Mouse (Mus musculus) megakaryocyte progenitor cell, adult 5-6 weeks (primary cell): ENCODE results near the gene Frem2. TPM values are rescaled to one million over a fixed set of nuclear protein-coding genes. Genes with fewer than 3 reads are reported as not detected.
A peak's percentile ranks its signal among the peaks of the same experiment; 100 is the strongest.

Experiments used
- ATAC-seq: replicated peaks from 2 replicates; pipeline ENCODE4 v1.8.0; 2016; ENCODE audit warnings: mild to moderate bottlenecking, moderate TSS enrichment, inconsistent platforms; ENCODE audit not compliant: poor library complexity
- total RNA-seq, 2 experiments: library from RNA; stranded (forward) in 1 of 2; stranded (reverse) in 1 of 2; fragments of 157-497, 149-512 nt in 1 of 2; fragments of 200-1000 nt in 1 of 2; gene quantifications; 2 replicates each; pipeline versions ENCODE4 v1.2.3 to v1.2.4; 2015 to 2017

The Frem2 gene
- total RNA-seq (2015) (not detected in 2 replicates), total RNA-seq (2017) (not detected in 2 replicates)

DNA sequence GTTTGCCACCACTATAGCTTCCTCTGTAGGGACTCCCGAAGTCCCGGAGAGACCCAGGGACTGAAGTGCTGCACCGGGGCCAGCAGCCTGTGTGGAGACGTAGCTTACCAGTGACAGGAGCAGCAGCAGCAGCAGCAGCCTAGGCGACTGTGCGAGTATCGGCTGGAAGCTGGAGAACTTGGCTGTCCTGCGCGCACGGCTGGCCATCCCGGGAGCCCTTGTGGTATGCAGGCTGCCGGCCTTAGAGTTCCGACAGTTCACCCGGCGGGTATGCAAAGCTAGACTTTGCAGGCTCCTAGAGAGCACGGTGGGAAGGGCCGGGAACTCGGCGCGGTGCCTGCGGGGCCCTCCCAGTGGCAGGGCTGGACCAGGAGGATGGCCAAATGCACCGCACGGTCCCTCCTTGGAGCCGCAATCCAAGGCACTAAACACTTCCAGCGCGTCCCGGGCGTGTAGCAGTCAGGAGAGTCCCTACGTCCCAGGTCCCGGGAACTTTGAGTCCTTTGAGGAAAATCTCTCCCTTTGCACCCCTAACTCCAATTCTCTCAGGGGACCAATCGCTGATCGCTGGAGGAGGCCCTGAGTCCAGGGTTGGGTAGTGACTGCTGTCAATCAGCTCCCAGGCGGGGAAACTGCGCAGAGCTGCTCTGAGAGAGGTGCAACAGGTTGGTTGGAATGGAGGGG, at the start of gene Frem2:
TSS of gene Frem2 (minus strand) at position 478 of the 684 bp plus-strand sequence.
- peak; percentile 34 for ATAC-seq

DNA sequence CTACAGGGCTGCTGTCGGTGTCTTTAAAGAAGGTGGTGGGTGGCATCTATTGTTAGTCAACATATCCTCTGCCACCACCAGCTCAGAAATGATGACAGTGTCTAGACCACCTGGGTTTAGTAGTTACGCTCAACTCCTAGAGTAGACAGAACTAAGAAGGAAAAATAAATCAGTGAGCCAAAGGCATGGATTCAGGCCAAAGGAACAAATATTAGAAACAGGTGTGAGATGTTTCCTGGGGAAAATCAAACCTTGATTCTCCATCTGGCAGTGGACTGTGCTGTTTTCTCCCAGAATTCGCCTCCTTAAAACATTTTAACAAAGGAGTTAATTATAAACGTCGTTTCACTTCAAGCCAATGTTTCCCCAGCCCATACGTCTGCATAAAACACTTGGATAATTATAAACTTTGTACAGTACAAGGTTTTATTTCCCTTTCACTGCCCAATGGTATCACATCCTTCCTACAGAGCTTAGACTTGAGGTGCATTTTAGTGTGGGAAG, 48.9 kb upstream of the Frem2 start:
- ATAC-seq, result no peak

DNA sequence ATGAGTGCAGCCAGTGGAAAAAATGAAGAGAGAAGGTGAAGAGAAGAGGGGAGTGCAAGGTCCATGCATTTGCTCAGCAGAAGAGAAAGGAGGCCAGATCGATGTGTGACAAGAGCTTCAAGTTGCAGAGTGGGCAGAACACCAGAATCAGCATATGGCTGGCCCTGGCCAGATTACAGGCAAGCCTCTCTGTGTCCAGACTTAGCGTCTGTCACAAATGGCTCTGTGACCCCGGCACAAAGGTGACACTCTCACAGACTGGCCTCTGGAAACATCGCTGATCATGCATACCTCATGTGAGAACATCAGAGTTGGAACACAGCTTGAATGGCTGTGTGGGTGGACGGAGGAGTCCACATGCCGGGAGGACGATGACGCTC, 46.0 kb upstream of the Frem2 start:
- no peak for ATAC-seq

DNA sequence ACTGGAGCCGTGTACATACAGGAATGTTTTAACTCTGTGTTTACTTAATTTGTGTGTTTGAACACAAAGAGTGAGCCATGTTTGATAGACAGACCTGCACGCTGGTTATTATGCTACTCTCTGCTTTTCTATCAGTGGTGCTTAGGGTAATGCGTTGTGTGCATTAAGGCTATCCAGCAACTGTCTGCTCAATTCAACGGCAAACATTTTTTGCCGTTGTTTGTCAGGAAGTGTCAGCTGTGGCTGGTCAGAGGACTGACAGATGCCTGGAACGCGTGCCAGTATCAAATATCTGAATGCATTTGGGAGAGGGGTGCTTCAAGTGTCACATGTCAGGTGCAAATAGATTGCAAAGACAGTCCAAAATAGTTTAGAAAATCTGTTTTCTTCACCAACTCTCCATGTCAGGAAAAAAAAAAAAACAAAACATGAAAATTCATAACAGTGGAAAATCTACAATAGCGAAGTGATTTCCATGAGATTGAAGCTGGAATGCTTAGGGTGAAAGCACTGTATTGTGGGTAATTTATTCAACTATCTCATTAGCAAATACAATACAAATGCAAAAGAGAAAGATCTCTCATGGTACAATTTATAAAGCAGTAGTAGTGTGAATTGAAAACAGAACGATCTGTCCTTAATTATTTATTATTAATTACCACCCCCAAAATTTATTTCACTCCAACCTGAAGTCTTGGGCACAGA, 45.4 kb upstream of the Frem2 start:
- no peak for ATAC-seq

DNA sequence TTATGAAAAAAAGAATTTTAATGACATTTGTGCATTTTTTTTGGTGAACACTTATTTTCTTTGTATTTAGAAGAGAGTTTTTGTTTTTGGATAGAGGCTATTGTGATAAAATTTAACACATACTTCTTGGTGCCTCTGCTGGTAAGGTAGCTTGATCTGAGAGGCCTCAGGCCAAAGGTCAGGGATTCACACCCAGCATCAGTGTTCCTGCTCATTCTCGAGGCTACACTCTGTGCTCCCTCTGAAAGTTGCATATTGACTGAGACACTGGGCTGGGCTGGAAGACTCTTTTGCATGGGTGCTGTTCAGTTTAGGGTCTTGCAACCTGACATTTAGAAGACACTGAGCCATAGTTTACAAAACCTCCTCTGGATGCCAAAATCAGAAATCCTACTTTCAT, 44.8 kb upstream of the Frem2 start:
- no peak for ATAC-seq

DNA sequence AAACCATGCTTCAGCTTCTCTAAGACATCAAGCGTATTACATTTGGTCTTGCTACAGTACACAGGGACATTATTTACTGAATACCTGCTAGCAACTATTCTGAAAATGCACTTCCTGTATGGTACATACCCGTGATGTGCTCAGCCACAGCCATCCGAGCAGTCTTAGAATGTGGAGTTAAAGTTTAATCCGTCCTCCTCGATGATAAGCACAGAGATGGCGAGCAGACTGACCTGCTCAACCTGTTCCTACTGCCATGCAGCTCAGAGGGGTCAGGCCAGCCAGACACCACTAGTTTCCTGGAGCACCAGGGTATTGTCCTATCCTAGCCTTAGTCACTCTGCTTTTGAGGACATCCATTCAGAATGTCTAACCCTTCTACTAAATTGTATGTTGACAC, 30.6 kb upstream of the Frem2 start:
- no peak for ATAC-seq

DNA sequence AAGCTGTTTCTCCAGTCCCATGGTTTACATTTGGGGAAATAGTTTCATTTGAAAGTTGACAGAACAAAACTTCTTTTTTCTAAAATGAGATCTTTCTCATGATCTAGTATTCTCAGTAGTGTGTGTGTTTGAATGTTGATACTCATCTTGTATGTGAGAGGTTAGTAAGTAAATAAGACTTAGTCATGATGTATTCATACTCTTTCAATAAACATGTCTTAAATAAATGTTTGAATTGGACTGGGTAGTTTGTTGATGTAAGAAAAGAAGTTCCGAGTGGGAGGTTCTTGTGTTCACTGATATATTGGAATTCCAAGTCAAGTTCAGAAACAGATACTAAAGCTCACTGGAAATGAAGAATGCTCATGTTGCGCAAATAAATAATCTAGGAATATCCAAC, 25.1 kb upstream of the Frem2 start:
- ATAC-seq, result no peak

DNA sequence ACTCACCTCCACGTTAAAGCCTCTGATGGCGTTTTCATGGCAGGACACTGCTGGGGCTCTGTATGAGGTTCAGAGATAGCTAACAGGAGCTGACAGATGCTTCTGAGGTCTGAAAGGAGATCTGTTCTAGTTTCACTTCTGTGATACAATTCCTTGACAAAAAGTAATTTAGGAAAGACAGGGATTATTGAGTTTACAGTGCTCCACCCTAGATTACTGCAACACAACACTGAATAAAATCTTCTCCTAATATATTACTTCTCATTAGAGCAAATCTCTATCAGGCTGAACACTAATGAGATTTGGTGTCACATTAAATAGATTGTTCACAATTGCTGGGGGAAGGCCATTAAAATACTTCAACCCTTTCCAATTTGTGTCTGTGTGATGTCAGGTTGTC, 23.7 kb upstream of the Frem2 start:
- no peak for ATAC-seq

DNA sequence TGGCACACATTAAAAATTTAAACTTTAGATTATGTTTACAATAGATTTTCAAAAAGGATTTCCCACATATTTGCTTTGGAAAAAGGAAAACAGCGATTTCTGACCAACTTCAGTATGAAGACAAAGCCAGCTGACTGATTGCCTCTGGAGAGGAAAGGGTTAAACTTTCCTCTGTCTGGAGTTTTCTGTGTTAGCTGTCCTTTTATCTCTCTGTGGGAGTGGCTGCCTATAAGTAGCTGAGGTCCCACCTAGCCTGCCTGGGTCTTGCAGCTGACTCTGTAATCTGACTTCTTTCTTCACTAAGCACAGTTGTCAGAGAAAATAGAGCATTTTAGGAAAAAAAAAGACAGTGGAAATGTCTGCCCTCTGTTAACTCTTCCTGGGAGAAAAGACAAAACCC, 17.1 kb upstream of the Frem2 start:
- ATAC-seq, result no peak

DNA sequence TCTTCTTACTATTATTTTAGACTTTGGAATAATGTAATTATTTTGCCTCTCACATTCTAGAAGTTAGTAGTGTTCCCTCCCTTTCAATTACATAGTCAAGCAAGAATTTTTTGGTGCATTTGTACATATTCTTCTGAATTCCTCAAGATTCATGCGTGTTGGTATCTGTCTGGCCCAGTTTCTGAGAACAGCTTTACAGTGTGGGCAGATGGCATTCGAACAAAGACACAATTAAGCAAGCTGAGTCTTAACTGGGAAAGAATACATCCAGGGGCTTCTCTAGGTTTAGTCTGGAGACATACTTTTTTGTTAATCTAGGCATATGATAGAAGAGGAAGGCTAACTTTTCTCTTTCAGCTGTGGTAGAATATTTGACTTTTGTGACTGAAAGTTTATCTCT, 12.6 kb upstream of the Frem2 start:
- ATAC-seq, result no peak

DNA sequence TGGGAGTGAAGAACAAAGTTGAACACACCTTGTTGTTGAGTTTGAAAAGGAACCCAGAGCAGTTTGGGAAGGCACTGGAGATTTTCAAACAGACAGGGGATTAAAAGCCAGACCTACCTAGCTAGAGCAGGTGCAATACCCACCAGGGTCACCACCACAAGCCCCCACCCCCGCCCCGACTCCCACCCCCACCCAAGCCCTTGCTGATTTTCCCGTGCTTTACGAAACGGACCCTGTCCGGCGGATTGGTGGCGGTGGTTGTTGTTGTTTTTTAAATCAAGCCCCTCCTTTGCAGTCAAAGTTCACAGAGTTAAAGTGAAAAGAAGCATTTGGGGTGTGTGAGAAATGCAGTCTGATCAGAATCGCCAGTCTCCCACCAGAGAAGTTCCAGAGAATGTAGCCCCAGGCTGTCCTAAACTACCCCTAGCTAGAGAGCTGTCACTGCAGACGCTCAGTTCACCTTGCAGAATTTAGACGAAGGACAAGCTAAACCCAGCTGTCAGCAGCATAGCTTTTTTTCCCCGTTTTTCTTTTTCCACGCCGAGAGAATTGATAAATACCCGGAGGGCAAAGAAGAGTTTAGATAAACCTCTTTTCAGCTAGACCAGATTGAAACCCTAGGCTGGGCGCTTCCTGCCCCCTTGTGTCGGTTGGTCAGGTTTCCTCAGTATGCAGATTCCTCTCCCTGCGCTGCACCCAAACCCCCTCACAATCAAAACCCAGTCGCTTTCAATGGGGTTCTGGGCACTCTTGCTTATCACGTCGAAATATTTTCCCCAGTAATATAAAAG, 784 bp upstream of the Frem2 start:
- ATAC-seq, result 0 out of 2 replicates have a peak, but pooled peaks have one; percentile 29

DNA sequence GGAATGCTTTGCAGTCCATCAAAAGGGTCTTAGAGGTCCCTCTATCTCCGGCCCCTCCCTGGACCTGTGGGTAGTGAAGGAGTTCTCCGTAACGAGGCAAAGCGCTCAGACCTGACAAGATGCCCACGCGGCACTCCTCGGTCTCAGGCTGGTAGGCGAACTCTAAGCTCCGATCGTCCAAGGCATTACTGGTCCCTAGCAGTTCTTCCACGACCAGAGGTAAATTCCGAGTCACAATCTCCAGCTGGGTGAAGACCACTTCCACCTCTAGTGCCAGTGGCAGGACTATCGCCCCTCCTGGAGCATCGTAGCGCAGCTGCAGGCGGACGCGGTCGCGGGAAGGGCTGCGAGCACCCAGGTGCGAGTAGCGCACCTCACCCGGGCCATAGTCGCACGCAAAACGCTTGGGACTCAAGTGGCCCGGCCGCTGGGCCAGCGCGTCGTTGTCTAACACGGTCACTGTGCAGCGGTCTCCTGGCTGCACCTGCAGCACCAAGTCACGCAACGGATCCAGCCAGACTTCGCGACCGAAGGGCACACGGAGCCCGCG, 752 bp downstream of the Frem2 start:
- peak; percentile 29; the same call in 1 of the 2 replicates for ATAC-seq

DNA sequence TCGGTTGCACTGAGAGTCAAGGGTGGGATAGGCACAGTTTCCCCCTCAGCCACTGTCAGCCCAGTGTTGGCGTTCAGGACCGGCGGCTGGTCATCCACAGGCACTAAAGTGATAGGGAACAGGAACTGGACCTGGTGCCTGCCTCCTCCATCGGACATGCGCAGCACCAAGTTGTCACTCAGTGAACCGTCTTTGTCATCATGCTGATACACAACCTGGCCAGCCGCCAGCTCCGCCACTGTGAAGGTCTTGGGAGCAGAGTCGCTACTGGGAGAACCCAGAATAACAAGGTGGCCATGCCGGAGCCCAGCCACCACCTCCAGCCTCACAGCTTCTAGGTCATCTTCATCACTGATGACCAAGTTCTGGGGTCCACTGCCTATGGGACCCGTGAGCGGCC, 1.8 kb downstream of the Frem2 start:
- no peak for ATAC-seq

DNA sequence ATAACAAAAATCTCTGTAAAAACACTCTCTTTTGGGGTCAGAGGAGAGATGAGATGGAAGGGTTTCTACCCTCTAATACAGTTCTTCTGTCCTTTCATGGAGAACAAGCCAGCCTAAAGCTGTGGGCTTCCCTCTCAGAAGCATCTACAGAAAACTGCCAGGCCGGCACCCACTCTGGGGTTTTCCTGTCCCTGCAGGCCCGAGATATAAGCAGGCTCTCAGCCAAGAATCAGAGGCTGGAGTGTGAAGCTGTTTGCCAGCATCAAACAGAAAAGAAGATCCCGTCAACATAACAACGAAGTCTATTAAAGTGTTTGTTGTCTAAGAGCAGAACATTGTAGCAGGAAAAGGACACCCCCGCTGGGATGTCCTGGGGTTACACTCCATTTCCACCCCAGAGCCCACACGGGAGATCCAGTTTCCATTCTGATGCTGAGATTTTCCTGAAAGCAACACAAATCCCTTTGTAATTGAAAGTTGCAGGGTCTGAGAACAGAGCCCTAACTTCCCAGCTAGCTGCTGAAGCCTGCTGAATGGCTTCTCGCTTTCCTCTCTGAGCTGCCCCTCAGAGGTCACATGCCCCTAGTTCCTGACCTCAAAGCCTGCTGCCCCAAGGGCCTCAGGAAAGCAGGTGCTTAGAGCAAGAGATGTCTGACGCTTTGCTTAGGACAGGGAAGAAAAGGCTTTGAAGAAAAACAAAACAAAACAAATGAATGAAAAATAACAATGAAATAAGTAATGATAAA, 7.0 kb downstream of the Frem2 start:
- ATAC-seq, result no peak

DNA sequence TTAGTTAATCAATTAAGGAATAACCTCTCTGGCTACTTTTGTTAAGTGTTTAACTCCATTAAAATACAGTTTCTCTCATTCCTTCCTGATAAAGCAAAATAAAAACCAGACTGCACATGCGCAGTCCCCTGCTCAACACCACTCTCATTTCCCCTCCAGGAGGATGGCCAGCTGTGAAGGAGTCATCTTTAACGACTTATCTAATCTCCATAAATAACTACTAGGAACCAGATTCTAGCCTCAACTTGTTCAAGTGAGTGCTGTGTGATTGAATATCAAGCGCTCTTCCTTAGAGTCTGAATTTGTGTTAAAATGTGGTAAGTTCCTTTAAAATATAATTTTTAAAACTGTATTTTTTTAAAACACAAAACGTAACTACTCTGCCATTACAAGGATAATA, 7.7 kb downstream of the Frem2 start:
- no peak for ATAC-seq

DNA sequence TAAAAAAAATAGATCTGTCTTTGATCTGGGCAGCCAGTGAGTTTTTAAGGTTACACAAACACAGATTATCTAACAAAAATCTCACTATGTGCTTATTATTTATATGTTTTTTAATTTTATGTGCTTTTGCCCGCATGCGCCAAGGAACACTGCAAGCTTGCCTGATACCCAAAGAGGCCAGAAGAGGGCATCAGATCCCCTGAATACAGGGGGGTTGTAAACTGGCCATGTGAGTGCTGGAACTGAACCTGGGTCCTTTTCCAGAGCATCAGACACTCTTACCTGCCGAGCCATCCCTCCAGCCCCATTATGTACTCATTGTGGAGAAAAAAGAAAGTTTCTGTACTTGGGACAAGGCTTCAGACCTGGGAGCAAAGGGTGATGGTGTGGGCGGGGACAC, 8.3 kb downstream of the Frem2 start:
- no peak for ATAC-seq

DNA sequence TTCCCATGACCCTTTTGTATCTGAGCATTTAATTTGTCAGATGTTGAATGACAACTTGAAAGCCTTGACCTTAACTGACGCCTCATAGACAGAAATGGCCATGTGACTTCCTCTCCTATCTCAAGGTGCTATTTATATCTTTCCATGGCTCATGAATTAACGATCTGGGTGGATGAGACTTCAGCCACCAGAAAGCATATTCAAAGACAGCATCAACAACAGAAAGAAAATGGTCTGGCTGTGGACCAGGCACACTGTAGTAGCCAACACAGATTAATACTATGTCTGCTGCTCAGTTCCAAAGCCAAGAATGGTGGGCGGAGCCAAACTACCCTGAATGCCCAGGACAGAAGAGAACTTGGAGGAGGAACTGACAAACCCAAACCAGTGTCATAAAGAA, 21.2 kb downstream of the Frem2 start:
- ATAC-seq, result no peak

DNA sequence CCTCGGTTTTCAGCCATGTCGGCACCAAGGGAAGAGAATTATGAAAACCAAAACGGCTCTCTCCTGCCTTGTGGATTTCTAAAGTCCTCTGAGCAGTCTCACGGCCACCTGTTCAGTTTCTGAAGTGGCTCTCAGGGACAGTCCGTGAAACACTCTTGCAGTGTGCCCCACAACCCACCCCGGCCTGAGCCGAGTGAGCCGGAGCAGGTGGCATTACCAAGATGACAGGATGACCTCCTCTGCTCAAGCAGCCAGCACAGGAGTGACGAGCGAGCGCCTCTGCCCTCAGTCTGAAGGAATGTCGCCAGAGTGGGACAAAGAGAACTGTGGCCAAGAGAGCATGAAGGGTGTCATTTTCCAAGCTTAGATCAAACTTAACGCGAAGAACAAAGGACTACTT, 26.0 kb downstream of the Frem2 start:
- no peak for ATAC-seq

DNA sequence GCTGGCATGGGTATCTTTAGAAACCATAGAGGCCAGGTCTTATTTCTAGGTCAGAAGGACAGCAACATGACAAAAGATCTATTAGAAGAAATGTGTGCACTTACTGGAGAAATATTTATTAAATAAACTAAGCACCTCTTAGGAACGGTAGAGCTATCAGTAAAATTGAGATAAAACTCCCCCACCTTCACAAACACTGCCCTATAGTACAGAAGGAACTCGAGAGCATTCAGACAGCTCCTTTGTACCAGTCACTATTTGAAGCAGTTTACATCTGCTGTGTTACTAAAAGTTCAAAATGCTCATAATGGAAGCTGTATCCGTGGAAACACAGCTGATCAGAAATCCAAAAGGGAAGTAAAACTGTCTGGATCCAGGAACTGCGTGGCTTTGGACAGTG, 26.5 kb downstream of the Frem2 start:
- ATAC-seq, result no peak

DNA sequence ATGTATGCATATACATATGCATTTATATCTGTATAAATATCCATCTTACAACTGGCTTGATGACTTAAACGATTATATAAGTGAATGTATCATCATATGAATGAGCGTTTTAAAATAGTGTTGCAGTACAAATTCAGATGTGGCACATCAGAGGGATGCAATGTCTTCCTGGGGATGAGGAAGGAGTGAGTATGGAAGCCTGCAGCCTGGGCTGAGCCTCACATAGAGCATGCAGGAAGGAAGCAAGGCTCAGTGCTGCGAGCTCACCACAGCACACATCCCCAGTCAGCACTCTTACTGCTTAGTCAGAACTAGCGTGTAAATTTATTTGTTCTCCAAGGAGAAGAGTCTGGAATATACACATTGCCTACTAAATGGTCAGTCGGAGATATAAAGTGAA, 27.2 kb downstream of the Frem2 start:
- ATAC-seq, result no peak

DNA sequence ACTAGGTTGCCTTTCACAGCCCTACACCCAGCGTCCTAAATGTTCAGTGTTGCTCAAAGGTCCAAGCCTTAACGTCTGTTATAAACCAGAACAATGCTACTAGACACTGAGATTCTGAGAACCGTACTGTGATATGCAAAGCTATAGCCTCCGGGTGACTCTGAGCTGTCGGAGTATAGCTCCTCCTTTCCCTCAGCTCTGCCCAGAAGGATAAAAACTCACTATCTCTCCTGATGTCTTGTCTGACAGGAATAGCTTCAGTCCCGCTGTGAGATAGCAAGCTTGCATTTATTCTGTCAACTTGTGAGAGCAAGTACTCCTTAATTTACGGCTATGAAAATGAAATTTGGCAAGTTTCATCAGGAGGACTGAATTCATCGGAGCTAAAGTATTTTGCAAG, 33.9 kb downstream of the Frem2 start:
- ATAC-seq, result no peak
